Mouse (Mus musculus) effector memory CD4-positive, alpha-beta T cell, adult 7 months (primary cell): ENCODE results near the gene Lrriq4. TPM values are rescaled to one million over a fixed set of nuclear protein-coding genes. Genes with fewer than 3 reads are reported as not detected.

ENCODE experiments used
- polyA plus RNA-seq: library from polyadenylated mRNA; unstranded; fragments of 100-300 nt; shearing (Covaris generic); gene quantifications from one replicate; pipeline ENCODE4 v1.2.1, GENCODE M21; 2017

Lrriq4 gene
- not detected for polyA plus RNA-seq

GRCm38 (mm10) chr3:30644207-30644606 lies at the start of gene Lrriq4:
Lrriq4 (plus strand) TSS chr3:30644507.

DNA sequence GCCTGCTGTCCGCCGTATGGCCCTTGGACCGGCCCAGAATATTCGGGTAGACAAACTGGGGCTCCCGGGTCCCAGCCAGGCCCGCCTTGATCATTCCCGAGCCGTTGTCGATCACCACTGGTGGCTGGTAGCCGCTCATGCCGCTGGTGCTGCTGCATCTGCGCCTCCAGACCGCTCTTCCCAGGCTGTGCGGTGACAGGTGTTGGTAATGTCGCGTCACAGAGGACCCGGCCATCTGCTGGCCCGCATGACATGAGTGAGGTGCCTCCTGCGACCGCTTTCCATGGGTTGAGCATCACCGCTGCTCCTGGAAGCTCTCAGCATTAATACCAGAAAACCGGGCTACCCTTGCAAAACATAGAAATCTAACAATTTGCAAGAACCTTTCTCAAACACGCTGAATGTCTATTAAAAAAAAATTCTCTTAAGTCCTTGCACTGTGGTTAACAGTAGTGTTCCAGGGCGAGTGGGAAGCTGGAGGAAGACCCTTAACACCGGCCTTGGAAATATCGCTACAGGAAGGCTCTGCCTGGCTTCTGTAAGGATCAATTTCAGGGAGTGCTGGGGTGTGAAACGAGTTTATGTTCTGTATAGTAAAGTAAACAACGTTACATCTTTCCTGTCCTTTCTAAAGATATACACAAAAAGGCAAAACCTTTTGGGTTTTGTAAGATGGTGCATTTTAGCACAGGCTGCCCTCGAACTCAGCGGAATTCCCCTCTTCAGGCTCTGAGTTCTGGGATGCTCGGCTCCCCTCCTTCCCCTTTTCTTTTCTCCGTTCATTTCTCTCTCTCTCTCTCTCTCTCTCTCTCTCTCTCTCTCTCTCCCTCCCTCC lies 44.4 kb upstream of the Lrriq4 start, which contains the start of gene Actrt3:
Gene Actrt3, minus strand, starts transcription at position 229 of the 835 bp plus-strand sequence.

DNA sequence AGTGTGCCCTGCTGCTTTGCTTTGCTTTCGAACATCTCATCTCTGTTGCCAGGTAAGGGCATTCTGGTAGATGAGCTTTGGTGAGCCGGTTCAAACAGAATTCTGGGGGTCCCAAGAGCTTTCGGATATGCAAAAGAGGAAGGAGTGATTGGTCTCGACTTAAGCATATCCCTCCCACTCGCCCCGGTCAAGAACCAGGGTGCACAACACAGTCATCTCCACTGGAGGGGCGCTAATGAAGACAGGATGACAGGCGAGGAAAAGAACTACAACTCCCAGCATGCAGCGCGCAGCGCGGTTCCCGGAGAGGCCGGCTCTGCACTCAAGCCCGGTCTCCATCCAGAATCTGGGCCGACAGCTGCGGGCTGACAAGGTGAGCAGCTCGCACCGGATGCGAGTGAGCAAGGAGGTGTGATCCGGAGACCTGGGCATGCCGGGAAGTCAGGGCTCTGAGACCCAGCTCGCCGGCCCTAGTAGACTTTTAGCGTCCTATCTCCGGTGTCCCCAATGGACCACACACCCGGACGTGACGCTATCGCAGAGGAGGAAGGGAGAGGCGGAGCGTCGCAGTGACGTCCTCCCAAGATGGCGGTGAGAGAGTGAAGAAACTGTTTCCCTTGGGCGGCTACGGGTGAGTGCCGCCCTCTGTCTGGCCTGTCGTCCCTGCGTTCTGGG lies 42.1 kb upstream of the Lrriq4 start, which contains the start of gene Mynn:
Gene Mynn, plus strand, starts transcription at position 1 of the 675 bp plus-strand sequence.

GRCm38 (mm10) chr3:30647440-30648090 lies 3.3 kb downstream of the Lrriq4 start, which contains the start of gene Lrrc34:
Lrrc34 (minus strand) TSS chr3:30647869.

DNA sequence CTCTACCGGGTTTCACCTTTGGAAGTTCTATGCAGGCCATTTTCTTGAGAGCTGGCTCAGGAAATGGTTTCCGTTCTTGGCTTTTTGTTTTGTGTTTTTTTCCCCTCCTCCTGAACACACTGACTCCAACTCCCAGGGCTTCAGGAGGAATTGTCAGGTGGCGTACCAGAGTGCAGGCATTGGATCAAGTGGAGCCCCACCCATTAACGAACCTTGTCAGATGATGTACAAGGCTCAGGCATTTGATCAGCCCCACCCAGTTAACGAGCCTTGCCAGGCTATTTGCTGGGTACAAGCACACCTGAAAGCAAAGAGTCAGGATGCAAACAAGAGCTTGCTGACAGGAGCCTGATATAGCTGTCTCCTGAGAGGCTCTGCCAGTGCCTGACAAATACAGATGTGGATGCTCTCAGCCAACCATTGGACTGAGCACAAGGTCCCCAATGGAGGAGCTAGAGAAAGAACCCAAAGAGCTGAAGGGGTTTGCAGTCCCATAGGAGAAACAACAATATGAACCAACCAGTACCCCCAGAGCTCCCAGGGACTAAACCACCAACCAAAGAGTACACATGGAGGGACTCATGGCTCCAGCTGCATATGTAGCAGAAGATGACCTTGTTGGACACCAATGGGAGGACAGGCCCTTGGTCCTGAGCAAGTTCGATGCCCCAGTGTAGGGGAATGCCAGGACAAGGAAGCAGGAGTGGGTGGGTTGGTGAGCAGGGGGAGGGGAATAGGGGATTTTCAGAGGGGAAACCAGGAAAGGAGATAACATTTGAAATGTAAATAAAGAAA lies 55.6 kb downstream of the Lrriq4 start, which contains the start of gene Lrrc31:
Gene Lrrc31, minus strand, starts transcription at position 133 of the 795 bp plus-strand sequence.

Other genes with a start within 250 kb of the Lrriq4 start
- gene Mecom, start 96.5 kb upstream of the Lrriq4 start, polyA plus RNA-seq: not detected
- 1.3 TPM for gene Actrt3, start 44.6 kb upstream of the Lrriq4 start, polyA plus RNA-seq
- 57.5 TPM for gene Mynn, start 42.4 kb upstream of the Lrriq4 start, polyA plus RNA-seq
- not detected for gene Lrrc34, start 3.4 kb downstream of the Lrriq4 start, polyA plus RNA-seq
- gene Lrrc31, start 55.3 kb downstream of the Lrriq4 start, polyA plus RNA-seq: 0.95 TPM
- gene Samd7, start 101.8 kb downstream of the Lrriq4 start, polyA plus RNA-seq: 0.57 TPM
- gene Sec62, start 148.4 kb downstream of the Lrriq4 start, polyA plus RNA-seq: 126 TPM
- gene Gpr160, start 211.4 kb downstream of the Lrriq4 start, polyA plus RNA-seq: 4.2 TPM